Mouse (Mus musculus): ENCODE results near the gene Ccndbp1.
"Not testable (repeated sequence)": the region's sequence is repeated elsewhere in the genome, so short reads cannot be mapped to it uniquely, and the experiment has no call there.

Gene Ccndbp1

DNA sequence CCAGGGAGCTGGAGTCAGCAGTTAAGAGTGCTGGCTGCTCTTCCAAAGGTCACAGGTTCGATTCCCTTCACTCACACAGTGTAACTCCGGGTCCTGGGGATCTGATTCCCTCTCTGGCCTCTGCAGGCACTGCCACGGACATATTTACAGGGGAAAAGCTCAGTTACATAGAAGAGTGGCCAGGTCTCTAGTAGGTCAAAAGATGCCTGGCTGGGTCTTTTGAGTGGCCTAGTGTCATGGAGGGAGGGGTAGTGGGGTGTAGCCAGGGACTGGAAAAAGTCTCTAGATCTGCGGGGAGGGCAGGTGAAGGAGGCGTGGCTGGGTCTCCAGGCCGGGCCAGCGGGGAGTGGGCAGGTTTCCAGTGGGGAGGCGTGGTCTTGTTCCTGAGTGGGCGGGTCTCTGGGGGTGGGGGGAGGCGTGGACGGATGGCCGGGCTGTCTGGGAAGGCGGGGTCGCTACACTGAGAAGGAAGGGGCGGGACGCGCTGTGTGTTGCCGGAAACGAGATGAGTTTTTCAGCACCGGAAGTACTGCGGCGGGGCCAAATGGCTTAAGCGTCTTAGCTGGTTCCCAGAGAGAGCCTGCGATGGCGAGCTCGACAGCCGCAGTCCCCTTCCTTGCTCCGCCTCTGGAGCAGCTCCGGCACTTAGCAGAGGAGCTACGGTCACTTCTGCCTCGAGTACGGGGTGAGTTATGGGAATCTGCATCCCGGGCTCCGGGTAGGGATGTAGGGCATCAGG, at the start of gene Ccndbp1:
TSS of gene Ccndbp1 (plus strand) at position 479 of the 739 bp plus-strand sequence.
- peak; percentile 97 for DNase-seq (ENCODE audit: low read depth, low spot score)

DNA sequence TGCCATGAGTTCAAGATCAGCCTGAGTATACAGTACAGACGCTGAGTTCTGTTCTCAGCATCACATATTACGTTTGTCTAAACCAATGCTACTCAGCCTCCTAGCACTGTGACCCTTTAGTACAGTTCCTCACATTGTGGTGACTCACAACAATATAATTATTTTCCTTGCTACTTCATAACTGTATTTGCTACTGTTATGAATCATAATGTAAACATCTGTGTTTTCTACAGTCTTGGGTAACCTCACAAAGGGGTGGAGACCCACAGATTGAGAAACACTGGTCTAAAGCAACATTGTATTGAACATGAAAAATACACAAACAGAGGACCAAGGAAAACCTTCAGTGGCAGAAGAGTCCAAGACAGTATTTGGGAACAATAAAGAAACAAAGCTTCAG, 48.8 kb upstream of the Ccndbp1 start:
- no peak for DNase-seq (ENCODE audit: low read depth, low spot score)

DNA sequence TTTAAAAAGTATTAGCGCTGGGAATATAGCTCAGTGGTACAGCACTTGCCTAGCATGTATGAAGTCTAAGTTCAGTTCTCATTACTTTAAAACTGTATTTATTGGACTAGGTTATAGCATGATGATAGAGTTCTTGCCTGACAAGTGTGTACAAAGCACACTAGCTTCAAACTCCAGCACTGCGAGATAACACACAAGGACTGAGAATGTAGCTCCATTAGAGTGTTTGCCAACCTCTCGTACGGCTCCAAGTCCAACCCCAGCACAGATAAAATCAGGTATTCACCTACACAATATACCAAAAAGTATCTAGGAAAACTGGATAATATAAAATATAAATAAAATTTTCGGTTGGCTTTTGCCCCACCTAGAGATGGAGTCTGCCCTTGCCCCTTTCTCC, 48.4 kb upstream of the Ccndbp1 start:
- DNase-seq (ENCODE audit: low read depth, low spot score), result no peak

DNA sequence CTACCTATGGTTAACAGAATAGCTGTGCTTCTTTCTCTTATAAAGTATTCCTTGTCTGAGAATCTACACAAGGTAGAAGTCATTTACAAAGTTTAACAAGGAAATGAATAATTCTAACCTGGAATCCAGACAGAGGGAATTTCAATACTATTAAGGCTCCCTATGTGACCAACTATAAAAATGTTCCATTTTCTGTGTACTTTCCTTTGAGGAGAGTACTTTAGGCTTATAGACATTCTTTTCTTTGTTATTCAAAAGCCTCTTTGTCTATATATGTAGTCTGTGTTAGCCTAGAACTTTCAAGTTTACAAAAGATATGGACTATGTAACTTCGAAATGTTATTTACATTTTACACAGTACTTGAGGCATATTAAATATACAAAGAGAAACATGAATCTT, 47.9 kb upstream of the Ccndbp1 start:
- no peak for DNase-seq (ENCODE audit: low read depth, low spot score)

DNA sequence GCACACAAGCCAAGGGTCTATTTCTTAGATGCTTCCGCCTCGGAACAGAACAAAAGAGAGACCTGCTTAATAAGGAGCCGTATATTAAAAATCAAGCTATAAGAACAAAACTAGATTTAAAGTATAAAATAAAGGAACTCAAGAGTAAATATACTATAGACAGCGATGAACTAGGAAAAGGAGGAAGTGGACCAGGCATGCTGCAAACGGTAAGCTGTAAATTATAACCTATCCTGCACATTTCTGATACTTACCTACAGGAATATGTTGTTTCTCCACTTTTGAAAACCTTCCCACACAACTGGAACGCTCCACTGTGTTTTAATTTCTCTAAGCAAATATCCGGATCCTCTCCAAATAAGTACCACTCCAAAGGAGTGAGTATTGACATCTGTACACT, 45.1 kb upstream of the Ccndbp1 start:
- no peak for DNase-seq (ENCODE audit: low read depth, low spot score)

DNA sequence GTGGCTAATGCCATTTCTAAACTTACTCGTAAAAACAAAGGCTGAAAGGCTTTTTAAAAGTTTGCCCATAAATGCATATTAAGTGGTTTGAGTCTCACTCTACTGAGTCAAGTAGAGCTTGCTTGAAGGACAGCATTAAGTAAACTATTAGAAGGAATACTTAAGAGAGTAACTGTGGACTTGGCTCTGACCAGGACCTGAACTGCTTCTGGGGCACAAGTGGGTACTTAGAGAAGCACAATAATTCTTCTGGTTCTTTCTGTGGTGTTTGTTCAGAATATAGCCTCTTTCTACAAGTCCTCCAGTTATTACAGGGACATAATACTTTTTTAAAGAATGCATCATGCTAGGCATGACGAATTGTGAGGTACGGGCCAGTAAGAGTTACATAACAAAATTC, 42.7 kb upstream of the Ccndbp1 start:
- DNase-seq (ENCODE audit: low read depth, low spot score), result no peak

DNA sequence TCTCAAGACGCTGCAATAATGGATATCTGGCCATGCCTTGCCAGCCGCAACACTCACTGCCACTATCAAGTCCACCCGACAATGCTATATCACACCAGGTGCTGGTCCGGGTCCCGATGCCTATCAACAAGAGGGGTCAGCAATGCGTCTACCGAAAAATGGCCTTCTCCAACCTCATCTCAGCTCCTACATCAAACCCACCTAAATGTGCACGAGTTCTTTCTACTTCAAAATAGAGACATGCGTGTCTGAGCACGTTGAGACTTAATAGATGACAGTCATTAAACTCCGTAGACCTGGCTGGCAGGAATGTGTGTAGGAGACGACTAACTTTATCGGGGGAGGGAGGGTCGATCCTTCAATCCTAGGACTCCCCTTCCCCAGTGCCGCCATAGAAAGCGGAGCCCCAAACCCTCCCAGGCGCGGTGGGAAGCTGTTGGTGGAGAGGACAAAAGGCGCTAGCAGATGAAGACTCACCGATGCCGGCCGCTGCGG, 38.1 kb upstream of the Ccndbp1 start:
- no peak for DNase-seq (ENCODE audit: low read depth, low spot score)

DNA sequence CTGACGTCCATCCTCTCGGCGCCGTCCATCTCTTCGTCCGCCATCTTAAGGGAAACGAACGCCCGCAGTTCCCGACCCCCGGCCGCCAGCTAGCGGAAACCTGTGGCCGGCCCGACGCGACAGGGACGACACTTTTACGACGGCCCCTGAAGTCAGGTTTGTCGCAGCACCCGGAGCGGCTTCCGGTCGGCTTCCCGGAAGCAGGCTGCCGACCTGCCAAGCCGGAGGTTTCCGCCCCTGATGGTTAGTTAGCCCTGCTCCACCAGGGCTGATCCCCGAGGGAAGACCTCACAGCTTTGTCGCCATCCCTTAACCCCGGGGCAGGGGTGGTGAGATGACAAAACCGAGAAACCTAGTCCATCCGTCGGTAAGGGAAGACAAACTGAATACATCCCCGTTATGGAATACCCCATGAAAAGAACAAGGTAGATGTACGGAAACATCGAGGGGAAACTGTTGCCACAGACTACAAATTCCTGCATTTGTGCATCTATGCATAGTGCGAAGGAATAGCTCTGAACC, 37.6 kb upstream of the Ccndbp1 start, which contains the start of gene Ubr1:
TSS of gene Ubr1 (minus strand) at position 157 of the 522 bp plus-strand sequence.
- peak; percentile 93 for DNase-seq (ENCODE audit: low read depth, low spot score)

DNA sequence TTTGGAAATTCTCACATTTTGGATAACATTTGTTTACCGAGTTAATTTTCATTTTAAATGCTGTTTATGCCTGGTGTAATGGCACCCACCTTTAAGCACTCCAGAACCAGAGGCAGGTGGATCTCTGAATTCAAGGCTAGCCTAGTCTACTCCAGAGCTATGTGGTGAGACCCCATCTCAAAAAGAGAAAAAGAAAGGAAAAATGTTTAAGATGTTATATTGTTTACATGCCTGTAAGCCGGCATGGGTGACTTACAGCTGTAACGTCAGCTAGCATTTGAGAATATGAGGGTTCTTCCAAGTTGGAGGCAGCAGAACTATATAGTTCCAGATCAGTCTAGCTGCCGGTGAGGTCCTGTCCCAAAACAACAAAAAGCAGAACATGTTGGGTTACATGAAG, 36.4 kb upstream of the Ccndbp1 start:
- DNase-seq (ENCODE audit: low read depth, low spot score), result no peak

DNA sequence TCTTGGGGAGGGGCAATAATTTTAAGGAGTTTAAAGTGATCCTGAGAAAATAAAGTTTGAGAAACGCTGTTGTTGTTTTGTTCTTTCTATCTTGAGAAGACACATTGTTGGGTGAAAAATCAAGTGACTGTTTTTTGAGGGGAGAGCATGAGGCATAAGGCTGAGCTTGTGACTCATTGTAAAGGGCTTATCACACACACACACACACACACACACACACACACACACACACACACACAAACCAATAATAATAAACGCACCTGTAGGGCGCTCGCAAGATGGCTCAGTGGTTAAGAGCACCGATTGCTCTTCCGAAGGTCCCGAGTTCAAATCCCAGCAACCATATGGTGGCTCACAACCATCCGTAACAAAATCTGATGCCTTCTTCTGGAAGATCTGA, 35.9 kb upstream of the Ccndbp1 start:
- not testable (repeated sequence) for DNase-seq (ENCODE audit: low read depth, low spot score)

DNA sequence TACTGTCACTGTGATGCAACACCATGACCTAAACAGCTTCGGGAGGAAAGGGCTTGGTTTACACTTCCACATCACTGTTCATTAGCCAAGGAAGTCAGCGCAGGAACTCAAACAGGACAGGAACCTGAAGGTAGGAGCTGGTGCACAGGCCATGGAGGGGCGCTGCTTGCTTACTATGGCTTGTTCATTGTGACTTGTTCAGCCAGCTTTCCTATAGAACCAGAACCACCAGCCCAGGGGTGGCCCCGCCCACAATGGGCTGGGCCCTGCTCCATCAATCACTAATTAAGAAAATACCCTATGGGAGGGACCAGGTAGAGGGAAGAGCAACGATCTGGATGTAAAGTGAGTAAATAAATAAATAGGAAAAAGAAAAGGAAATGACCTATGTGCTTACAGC, 35.2 kb upstream of the Ccndbp1 start:
- DNase-seq (ENCODE audit: low read depth, low spot score), result peak; percentile 86

DNA sequence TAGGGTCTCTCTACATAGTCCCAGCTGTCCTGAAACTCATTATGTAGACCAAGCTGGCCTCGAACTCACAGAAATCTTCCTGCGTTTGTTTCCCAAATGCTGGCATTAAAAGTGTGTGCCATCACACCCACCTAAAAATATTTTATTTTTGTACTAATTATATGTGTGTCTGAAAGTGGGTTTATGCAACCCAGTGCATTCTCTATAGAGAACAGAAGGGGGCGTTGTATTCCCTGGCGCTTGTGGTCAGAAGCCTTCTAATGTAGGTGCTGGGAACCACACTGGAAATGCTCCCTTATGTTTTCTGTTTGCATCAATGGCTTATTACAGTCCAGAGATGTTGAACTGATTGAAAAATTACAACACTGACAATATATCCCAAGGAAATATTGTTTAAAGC, 31.9 kb upstream of the Ccndbp1 start:
- peak; percentile 67 for DNase-seq (ENCODE audit: low read depth, low spot score)

DNA sequence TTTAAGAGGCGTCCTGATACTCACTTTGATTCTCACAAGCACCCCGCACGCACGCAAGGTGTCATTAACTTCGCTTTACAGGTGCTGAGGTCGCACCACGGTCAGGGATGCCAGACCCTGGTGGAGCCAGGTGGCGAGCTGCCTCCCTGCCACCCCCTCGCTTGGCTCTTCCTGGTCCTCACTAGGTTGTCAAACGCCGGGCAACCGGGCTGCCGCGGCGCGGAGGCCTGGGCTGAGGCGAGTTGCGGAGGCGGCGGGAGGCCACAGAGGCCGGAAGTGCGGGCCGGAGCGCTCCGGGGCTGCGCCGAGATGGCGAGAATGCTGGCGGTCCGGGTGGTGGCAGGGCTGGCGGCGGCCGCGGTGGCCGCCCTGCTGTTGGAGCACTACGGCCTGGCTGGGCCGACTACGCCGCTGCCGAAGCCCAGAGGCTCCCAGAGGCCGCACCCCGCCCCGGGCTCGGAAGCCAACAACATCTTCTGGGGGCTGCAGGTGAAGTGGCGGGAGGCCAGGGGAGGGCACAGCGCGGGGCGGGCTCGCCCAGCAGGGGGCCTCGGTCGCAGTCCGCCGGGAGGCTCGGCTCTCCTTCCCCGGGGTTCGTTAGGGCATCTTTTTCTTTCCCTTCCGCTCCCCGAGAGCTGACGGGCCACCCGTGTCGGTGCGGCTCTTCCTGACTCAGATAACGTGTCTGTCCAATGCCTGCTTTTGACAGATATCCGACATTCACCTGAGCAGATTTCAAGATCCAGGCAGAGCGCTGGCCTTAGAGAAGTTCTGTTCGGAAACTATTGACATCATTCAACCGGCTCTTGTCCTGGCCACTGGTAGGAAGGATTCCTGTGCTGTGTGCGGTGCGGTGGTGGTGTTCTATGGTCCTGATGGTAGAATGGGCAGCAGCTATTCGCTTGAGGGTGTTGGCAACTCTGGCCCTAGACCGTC, 30.9 kb upstream of the Ccndbp1 start, which contains the start of gene Tmem62:
TSS of gene Tmem62 (plus strand) at position 28 of the 936 bp plus-strand sequence.
- DNase-seq (ENCODE audit: low read depth, low spot score), result peak; percentile 46

DNA sequence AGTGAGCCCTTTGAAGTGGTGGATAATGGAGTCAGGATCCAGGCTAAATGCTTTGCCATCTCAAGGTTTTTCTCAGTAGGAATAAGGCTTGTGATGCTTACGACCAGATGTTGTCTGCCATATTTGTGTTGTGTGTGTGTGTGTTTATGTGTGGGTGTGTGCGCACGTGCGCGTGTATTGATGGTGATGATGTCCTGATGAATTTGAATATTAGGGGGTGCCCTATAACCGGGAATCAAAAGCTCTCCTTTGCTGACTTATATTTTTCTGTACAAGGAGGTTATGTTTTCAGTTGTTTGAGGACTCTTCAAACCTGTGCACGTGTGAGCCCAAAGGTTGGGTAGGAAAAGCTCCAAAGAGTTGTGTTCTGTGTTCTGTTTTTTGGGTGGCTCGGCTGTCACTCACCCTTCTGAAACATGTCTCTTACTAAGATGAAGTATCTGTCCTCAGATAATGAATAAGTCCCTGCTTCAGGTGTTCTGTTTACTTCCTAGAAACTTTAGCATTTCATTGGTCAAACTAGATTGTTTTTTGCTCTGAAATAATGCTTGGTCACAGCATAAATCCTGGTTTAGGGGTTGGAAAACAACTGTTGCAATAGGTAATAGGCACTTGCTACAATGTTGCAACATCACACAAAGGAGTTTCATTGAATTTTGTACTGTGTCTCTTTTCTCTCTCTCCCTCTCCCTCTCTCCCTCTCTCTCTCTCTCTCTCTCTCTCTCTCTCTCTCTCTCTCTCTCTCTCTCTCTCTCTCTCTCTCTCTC, 30.1 kb upstream of the Ccndbp1 start:
- no peak for DNase-seq (ENCODE audit: low read depth, low spot score)

DNA sequence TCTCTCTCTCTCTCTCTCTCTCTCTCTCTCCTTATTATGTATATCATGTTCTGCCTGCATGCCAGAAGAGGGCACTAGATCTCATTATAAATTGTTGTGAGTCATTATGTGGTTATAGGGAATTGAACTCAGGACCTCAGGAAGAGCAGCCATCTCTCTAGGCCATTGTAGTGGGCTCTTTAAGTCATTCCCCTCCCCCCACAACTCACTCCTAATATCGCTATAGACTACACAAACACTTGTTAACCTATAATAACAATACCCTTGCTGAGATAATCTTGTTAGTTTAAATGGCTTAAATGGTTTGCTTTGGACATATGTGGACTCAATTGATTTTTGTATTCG, 29.5 kb upstream of the Ccndbp1 start:
- no peak for DNase-seq (ENCODE audit: low read depth, low spot score)

DNA sequence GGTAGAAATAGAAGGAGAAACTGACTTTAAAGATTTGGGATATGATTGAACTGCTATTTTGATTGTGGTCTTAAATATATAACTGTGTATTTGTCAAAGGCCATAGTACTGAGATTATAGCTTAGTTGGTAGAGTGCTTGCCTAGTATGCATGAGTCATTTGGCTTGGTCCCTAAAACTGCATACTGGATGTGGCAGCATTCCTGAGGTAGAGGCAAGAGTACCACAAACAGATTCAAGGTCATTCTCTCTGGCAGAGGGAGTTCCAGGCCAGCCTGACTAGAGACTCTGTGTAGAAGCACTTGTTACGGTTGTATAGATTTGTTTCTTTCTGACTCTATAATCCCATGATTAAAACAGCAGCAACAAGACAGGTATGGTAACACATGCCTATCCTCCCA, 28.4 kb upstream of the Ccndbp1 start:
- peak; percentile 20 for DNase-seq (ENCODE audit: low read depth, low spot score)

DNA sequence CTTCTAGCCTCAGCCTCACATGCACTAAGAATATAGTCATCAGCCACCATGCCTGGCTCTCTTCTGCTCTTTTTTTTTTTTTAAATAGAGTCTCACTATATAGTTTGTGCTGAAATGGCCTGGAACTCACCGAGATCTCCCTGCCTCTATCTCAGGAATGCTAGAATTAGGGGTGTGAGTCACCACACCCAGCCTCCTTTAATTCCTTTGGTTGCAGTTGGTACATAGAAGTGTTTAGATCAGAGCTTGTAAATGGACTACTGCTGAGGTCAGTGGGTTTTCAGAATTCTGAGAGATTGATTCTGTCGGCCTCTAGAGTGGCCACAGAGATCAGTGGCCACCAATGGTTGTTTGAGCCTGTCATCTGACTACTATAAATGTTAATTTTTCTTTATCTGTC, 27.3 kb upstream of the Ccndbp1 start:
- DNase-seq (ENCODE audit: low read depth, low spot score), result peak; percentile 44

DNA sequence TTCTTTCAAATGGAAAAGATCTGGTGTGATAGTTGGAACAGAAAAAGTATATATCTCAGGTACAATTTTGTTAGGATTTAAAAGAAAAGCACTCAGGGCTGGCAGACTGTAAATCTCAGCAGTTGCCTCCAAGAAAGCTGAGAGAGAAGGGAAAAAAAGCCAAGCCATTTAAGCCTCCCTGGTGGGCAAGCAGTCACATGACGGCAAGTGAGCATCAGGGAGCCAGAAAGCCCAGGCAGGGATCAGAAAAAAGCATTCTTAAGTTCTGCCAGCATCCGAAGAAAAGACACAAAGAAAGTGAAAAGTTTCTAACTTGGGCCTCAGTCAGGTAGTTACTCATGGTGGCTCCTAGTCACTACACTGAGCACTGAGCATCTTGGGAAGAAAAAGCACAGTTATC, 24.6 kb upstream of the Ccndbp1 start:
- DNase-seq (ENCODE audit: low read depth, low spot score), result peak; percentile 8

DNA sequence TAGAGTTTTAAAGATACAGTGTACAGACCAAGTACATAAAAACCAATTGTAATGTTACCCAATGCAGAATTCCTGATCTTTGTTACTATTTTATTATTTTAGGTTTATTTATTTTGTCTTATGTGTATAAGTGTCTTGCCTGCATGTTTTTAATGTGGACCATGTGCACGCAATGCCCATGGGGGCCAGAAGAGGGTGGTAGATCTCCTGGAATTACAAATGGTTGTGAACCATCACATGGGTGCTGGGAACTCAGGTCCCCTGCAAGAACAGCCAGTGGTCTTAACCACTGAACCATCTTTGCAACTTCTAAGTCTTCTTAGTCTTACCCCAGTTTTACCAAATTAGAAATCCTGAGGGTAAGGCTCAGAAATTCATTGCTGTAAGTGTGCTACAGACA, 23.0 kb upstream of the Ccndbp1 start:
- peak; percentile 73 for DNase-seq (ENCODE audit: low read depth, low spot score)

DNA sequence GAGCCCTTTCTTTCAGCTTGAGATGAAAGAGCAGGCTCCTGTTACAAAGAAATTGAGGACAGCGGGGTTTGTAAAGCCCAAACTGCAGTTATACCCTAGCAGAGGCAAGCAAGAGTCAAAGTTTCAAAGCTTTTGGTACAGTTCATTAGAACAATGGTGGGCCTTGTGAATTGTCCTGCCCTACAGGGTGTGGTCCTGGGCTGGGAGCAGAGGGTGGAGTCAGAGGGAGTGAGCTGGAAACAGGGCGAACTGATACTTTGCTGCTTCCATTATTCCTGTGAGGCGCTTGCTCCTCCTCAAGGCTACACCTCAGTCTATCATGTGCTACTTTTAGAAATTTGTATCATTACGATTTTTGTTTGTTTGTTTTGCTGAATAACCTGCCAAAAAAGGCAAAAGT, 17.0 kb upstream of the Ccndbp1 start:
- peak; percentile 69 for DNase-seq (ENCODE audit: low read depth, low spot score)

DNA sequence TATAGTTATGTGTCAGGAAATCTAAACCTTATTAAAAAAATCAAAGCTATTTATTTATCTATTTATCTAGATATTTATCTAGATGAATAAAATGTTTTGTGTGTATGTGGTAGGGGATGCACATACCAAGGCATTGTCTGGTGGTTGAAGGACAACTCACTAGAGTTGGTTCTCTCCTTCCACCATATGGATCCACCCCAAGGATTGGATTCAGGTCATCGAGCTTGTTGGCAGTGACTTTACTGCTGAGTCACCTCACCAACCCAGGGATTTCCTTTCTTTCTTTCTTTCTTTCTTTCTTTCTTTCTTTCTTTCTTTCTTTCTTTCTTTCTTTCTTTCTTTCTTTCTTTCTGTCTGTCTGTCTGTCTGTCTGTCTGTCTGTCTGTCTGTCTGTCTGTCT, 11.6 kb upstream of the Ccndbp1 start:
- not testable (repeated sequence) for DNase-seq (ENCODE audit: low read depth, low spot score)

DNA sequence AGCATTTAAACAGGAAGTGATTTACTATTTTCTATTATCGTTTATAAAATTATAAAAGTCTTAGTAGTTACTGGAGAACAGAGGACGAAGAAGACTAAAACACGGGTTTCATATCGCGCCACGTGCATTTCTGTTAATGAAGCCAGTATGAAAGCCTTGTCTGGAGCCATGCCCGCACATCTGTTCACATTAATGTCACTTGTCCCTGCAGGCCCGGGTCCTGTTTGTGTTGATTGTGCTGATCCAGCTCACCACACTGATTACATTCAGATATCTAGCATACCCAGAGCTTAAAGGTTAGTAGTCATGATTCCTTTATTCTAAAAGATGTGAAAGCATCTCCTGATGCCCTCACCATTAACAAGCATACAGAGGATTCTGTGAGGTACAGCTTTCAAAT, 9.3 kb upstream of the Ccndbp1 start:
- no peak for DNase-seq (ENCODE audit: low read depth, low spot score)
